Mouse (Mus musculus) E14TG2a.4 (cell line): ENCODE data around the gene Emc1.

Experiments
- H3K27me3 ChIP-seq: 2 replicates; pipeline ENCODE4 v1.6.1; 2014; ENCODE audit warnings: low read length, control low read depth; ENCODE audit not compliant: insufficient read depth
- H3K36me3 ChIP-seq: 2 replicates; pipeline ENCODE4 v1.6.1; 2014; ENCODE audit warnings: low read length, control low read depth; ENCODE audit not compliant: insufficient read depth
- H3K4me1 ChIP-seq: replicated peaks from 2 replicates; pipeline ENCODE4 v1.6.1; 2014; ENCODE audit warnings: low read depth, low read length, control low read depth
- H3K4me3 ChIP-seq: replicated peaks from 2 replicates; pipeline ENCODE4 v1.5.1; 2014; ENCODE audit warnings: mild to moderate bottlenecking, low read length
- H3K9me3 ChIP-seq: 2 replicates; pipeline ENCODE4 v1.6.1; 2014; ENCODE audit warnings: low read length, control low read depth
- CTCF ChIP-seq: conservative IDR thresholded peaks from 2 replicates; pipeline ENCODE4 v1.5.1; 2014; ENCODE audit warnings: low read length
- NANOG ChIP-seq: IDR thresholded peaks from 2 replicates; pipeline ENCODE4 v1.6.1; 2014; ENCODE audit warnings: borderline replicate concordance, low read length, mixed read lengths
- POU5F1 ChIP-seq: IDR thresholded peaks from 2 replicates; pipeline ENCODE4 v1.6.1; 2014; ENCODE audit warnings: low read length, borderline replicate concordance

Emc1 gene

DNA sequence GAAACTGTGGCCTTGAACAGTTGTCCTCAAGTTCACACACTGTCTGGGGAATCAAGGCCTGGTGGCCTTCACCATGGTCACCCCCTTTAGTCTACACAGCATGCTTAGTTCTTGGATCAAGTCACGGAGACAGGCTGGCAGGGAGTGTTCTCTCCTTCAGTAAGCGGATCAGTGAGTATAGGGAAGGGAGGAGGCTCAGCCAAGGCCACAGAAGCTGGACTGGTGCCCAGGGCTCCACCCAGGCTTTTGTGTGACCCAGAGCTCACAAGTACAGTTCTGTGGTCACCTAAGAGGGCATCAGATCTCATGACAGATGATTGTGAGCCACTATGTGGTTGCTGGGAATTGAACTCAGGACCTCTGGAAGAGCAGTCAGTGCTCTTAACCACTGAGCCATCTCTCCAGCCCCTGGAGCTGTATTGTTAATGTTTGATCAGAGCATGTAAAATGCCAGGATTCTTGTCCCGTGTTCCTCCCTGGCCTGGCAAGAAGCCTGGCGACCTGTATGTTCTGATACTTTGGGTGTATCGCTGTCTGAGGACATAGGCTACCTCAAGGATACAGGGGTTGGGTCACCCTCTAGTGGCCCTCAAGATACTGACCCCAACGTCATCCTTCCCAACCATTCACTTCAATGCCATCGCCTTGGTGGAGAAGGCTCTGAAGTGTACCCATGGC, 10.7 kb upstream of the Emc1 start:
- TF ChIP-seq NANOG: no peak
- no peak for TF ChIP-seq CTCF
- no peak for TF ChIP-seq POU5F1
- Histone ChIP-seq H3K4me3 (no peak overlapping the region), H3K9me3 (no peaks in the 10 kb centered on the region), H3K36me3 (peaks cover 4% of the 10 kb centered on the region), H3K27me3 (peaks cover 40% of the 10 kb centered on the region), H3K4me1 (peaks cover 36% of the 10 kb centered on the region)

DNA sequence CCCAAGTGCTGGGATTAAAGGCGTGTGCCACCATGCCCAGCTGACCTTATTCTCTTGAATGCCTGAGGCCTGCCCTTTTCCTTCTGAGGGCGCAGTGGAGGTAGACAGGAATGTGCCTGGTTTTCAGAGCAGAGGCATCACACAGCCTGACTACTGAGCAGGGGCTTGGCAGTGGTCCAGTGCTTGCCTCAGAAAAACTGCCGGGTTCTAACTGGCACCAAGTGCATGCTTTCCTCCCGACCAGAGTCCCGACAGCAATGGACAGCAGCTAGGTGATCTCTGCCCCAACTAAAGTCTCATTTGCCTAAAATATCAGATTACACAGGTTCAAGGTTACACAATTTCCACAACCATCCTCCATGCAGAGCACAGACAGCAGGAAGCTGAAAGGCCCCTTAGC, 8.7 kb upstream of the Emc1 start:
- Histone ChIP-seq H3K4me3 (no peak overlapping the region), H3K27me3 (peaks cover 30% of the 10 kb centered on the region), H3K36me3 (peaks cover 25% of the 10 kb centered on the region), H3K9me3 (no peaks in the 10 kb centered on the region), H3K4me1 (peaks cover 32% of the 10 kb centered on the region)
- no peak for TF ChIP-seq POU5F1
- TF ChIP-seq CTCF: no peak
- TF ChIP-seq NANOG: no peak

DNA sequence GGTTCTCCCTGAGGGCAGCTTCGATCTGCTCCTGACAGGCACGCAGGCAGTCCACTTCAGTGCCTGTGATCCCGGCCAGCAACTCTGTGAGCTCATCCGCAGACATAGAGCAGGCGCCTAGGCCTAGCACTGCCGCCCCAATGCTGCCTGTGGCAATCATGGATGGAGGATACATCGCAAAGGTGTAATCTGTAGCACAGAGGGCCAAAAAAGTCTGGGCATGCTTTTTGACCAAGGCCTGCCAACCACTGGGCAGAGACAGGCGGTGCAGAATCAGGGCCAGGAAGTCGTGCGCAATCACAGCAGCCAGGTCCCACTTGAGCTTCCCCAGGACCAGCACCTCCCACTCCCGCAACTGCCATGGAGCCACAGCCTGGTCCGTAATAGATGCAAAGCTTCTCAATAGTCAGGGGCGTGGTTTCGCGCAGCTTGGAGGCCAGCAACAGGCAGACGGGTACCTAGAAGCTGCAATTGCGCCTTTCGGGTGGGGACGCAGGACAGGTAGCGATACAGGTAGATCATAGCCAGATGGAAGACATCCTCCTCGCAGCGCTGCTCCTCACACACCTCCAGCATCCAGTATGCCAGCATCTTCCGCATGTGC, 6.9 kb upstream of the Emc1 start:
- Histone ChIP-seq H3K4me1 (peaks cover 49% of the 10 kb centered on the region), H3K9me3 (no peaks in the 10 kb centered on the region), H3K4me3 (peak overlapping the region; percentile 71), H3K27me3 (peaks cover 23% of the 10 kb centered on the region), H3K36me3 (peaks cover 43% of the 10 kb centered on the region)
- TF ChIP-seq CTCF (no peak), NANOG (no peak), POU5F1 (no peak)

- no peaks in the 10 kb centered on the region for H3K27me3 ChIP-seq
- H3K36me3 ChIP-seq: peaks cover 74% of the 10 kb centered on the region
- peak overlapping the region; percentile 94 for H3K4me3 ChIP-seq
- TF ChIP-seq CTCF (no peak), POU5F1 (no peak)
- H3K9me3 ChIP-seq: no peaks in the 10 kb centered on the region
- peaks cover 65% of the 10 kb centered on the region for H3K4me1 ChIP-seq
Observed at GRCm38 (mm10) chr4:139352832-139353231, 445 bp downstream of the Emc1 start.

DNA sequence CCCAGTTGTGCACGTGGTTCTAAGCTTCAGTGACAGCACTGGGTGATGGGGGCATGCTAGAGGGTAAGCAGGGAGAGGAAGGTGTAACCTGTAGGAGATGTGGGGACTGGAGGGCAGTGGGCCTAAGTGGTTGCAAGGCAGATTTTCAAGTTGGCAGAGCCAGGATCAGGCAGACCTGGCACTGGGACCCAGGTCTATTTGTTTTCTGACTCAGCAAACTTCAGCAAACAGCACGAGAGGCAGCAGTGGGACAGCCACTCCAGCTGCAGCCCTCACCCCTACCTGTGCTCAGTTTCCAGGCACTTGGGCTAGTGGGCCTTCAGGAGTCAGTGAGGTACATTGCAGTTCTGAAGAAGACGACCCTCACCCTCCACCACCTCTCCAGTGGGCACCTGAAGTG, 4.8 kb downstream of the Emc1 start:
- TF ChIP-seq CTCF (no peak), POU5F1 (no peak), NANOG (no peak)
- Histone ChIP-seq H3K27me3 (no peaks in the 10 kb centered on the region), H3K4me3 (no peak overlapping the region), H3K9me3 (no peaks in the 10 kb centered on the region), H3K4me1 (peaks cover 27% of the 10 kb centered on the region), H3K36me3 (peaks cover 85% of the 10 kb centered on the region)

DNA sequence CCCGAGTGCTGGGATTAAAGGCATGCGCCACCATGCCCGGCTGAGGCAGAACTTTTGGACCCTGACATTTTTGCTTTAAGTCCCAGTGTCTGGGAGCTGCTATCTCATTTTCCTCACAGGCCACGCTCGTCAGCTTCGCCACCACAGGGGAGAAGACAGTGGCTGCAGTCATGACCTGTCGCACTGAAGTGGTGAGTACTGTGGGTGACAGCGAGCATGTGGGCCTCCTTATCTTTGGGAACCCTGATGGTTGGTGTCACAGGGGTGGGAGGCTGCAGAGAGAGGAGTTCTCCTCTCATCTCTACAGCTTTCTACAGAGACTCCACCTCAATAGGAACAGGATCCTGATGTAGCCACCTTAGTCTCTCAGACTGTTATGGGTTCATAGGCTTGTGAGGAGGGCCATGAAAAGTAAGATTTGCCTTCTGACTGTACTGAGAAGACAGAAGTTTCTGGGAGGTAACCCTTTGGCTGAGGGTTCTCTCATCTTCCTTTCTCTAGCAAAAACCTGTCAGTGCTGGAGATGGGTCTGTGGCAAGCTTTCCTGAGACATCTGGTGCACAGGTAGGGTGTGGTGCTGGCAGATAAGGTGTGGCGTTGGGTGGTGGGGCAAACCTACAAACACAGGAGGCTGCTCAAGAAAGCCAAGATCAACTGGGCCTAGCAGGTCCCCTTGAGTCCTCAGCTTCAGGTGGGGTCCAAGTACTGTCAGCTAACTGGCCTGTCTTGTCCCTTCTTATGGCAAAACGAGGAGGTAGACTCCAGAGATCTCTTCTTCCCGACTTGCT, 8.6 kb downstream of the Emc1 start:
- H3K9me3 ChIP-seq: no peaks in the 10 kb centered on the region
- H3K4me1 ChIP-seq: no peaks in the 10 kb centered on the region
- H3K4me3 ChIP-seq: no peak overlapping the region
- H3K36me3 ChIP-seq: peaks cover 100% of the 10 kb centered on the region
- H3K27me3 ChIP-seq: no peaks in the 10 kb centered on the region
- no peak for TF ChIP-seq NANOG
- TF ChIP-seq CTCF: no peak
- no peak for TF ChIP-seq POU5F1

DNA sequence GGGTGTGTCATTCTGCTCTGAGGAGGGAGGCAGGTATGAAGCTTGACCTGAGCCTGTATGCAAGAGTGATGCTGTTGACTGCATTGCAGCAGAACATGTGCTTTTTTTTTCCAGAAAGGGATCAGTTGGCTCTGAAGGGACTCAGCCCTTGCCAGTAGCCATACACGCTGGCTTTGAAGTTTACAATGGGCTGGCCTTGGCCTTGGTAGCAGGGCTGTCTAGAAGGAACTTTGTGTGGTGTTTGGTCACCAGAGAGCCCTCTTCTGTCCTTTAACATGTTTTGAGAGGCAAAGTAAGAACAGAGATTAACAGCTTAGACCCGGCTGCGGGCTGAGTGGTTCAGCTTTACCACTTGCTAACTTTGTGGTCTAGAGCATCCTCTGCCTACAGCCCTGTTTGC, 14.9 kb downstream of the Emc1 start:
- no peaks in the 10 kb centered on the region for H3K9me3 ChIP-seq
- H3K27me3 ChIP-seq: no peaks in the 10 kb centered on the region
- 0 out of 2 replicates have a peak, but pooled peaks cover 5% of the 10 kb centered on the region for H3K4me1 ChIP-seq
- peaks cover 98% of the 10 kb centered on the region for H3K36me3 ChIP-seq
- no peak overlapping the region for H3K4me3 ChIP-seq
- TF ChIP-seq CTCF: no peak
- no peak for TF ChIP-seq NANOG
- TF ChIP-seq POU5F1: no peak

DNA sequence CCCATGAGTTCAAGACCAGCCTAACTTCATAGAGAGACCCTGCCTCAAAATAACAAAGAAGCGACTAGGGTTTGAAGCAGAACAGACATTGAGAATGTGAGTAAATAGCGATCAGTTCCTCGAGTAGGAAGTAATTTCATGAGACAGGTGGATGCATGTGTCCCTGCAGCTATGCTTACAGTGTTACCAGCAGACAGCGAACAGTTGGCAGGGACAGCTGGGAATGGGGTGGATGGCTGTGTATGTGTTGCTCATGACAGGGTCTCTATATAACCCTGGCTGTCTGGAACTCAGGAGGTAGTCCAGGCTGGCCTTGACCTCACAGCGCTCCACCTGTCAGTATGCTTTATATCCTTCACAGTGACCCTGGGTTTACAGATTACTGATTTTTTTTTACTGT, 15.7 kb downstream of the Emc1 start:
- Histone ChIP-seq H3K4me3 (no peak overlapping the region), H3K9me3 (no peaks in the 10 kb centered on the region), H3K27me3 (no peaks in the 10 kb centered on the region), H3K36me3 (peaks cover 98% of the 10 kb centered on the region), H3K4me1 (peaks cover 11% of the 10 kb centered on the region; the same call in 1 of the 2 replicates)
- TF ChIP-seq POU5F1 (no peak), NANOG (no peak), CTCF (no peak)
